Mouse (Mus musculus) kidney, adult 2 months (tissue): ENCODE measurements around the gene Tm9sf2.

Experiments
- CTCF ChIP-seq: fragments of 200-500 bp; conservative IDR thresholded peaks from 2 replicates; pipeline ENCODE4 v1.5.1; 2011; ENCODE audit warnings: low read depth, mild to moderate bottlenecking, control low read depth, low read length, moderate library complexity, mixed read lengths; ENCODE audit not compliant: insufficient read depth, insufficient read length
- POLR2A ChIP-seq: fragments of 200-500 bp; IDR thresholded peaks from one replicate; pipeline ENCODE4 v1.6.1; 2011; ENCODE audit warnings: low read depth, low read length, control low read depth

- TF ChIP-seq POLR2A (no peak), CTCF (no peak)
Measured at GRCm38 (mm10) chr14:122087956-122088355, 18.9 kb upstream of the Tm9sf2 start.
